Mouse (Mus musculus): Measurements from ENCODE around the gene Aak1.
"Not testable (repeated sequence)": the region's sequence is repeated elsewhere in the genome, so short reads cannot be mapped to it uniquely, and the experiment has no call there.

The Aak1 gene

DNA sequence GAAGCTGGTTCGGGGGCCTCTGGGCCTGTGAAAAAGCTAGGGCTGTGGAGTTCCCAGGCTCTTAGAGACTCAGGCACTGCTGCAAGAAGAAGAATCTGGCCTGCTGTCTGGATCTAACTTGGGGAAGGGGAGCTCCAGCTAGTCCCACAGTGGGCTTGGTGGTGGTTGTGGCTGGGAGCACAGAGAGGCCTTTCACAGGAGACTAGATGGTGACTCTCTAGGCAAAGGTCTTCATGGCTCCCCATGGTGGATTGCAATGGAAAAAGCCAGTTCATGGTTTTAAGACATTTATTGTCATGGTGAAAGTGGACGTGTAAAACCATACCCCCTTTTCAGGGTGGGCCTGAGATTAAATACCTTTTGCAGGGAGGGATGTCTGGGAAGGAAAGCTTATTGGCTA, 10.2 kb upstream of the Aak1 start:
- no peak for DNase-seq (ENCODE audit: low read depth, low spot score)

DNA sequence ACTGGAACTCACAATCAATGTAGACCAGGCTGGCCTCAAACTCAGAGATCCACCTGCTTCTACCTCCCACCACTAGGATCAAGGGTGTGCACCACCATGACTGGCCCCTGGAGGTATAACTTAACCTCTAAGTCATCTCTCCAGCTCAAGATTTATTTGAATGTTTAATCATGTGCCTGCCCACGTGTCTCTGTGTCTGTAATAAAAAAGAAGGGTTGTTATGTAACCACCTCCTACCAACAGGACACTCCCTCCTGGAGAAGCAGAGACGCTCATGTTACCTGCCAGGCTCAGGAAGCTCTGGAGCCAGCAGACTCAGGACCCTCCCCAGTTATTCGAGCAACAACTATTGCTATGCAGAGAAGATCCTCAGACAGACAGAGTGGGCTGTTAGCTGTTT, 7.4 kb upstream of the Aak1 start:
- no peak for DNase-seq (ENCODE audit: low read depth, low spot score)

DNA sequence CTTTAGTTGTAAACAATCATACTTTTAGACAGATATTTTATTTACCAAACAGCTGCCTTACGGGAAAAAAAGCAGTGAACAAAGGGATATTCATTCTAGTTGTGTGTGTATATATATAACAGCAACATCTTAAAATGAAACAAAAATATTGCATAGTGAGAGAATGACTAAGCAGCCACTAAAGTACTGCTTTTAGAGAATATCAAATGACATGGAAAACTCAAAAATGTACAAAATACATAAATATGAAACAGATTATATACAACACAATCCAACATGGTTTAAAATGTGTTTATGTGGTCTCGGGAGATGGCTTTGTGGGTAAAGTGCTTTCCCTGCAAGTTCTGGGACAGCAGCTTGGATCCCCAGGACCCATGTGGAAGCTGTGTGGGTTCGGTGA, 5.7 kb upstream of the Aak1 start:
- DNase-seq (ENCODE audit: low read depth, low spot score) = no peak

DNA sequence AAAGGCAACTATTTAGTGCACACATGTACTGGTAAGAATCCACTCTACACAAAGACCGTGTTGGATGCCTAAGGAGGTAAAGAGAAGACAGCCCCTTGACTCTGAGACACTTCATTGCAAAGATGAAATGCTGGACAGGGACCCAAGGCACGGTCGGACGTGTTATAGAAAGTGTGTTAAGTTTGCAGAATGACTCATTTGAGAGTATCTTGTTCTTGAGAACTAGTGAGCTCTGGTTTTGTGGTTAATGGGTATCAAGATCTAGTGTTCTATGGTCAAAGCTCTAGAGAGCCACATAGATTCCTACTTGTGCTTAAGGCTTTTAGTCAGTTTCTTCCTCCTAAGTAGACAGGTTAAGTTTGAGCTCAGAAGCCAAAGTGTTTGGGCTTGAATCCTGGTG, 2.9 kb upstream of the Aak1 start:
- no peak for DNase-seq (ENCODE audit: low read depth, low spot score)

DNA sequence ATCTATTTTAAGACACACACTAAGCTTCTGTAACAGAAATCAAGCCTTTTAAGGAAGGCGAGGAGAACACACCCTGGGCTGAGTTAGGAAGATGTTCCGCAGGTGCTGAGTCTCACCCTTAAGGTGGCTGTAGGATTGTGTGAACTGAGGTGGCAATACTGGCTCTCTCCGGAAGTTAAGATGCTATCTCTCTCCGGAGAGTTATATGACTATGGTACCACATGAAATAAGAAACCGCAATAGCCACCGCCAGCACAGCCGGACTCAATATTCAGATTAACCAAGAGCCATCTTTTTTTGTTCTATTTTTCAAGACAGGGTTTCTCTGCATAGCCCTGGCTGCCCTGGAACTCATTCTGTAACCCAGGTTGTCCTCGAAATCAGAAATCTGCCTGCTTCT, 1.5 kb upstream of the Aak1 start:
- DNase-seq (ENCODE audit: low read depth, low spot score) = no peak

DNA sequence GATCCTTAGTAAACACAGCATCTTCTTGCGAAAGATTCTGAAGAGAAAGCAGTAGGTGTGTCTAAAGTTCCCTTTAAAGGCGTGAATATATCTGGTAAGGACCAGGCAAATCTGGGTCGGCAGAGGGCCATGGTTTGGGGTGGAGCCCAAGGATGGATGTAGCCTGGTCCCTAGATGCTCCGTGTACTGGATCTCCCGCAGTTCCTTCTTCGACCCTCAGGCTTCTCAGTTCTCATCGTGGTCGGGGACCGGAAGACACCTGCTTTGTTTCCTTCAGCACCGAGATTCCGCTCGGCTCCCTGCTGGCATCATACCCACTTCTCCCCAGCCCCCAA, 770 bp upstream of the Aak1 start:
- no peak for DNase-seq (ENCODE audit: low read depth, low spot score)

DNA sequence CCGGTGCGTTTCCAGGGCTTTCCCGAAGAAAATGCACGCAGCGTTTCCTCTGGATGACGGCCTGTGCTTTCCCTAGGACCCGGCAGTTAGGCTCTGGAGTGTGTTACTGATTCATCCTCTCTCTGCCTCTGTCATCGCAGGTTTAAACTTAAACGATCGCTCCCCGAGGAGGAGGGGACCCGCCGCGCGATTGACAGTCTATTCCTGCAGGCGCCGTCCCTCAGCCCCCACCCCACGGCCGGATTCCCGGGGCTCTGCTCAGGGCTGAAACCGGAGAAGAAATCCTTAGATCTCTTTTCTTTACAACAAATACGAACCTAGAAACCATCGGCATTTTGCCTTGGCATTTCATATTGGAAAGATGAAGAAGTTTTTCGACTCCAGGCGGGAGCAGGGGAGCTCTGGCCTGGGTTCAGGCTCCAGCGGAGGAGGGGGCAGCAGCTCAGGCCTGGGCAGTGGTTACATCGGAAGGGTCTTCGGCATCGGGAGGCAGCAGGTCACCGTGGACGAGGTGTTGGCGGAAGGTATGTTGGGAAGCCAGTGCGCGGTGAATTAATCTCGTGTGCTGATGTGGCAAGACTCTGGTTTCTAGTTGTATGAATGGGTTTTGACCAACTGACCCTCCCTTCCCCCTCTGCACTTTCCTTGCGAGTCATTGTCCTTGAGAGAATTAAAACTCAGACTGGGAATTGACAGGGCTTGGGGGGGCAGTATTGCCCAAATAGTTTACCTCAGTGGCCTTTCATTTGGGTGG, 552 bp downstream of the Aak1 start:
- DNase-seq (ENCODE audit: low read depth, low spot score) = no peak

GRCm38 (mm10) chr6:86850588-86850987, 1.3 kb downstream of the Aak1 start:
- no peak for DNase-seq (ENCODE audit: low read depth, low spot score)

- no peak for DNase-seq (ENCODE audit: low read depth, low spot score)
These were observed 2.2 kb downstream of the Aak1 start for GRCm38 (mm10) chr6:86851561-86851960.

GRCm38 (mm10) chr6:86853928-86854327, 4.6 kb downstream of the Aak1 start:
- no peak for DNase-seq (ENCODE audit: low read depth, low spot score)

- DNase-seq (ENCODE audit: low read depth, low spot score) = no peak
These were observed 5.6 kb downstream of the Aak1 start for GRCm38 (mm10) chr6:86854941-86855340.

DNA sequence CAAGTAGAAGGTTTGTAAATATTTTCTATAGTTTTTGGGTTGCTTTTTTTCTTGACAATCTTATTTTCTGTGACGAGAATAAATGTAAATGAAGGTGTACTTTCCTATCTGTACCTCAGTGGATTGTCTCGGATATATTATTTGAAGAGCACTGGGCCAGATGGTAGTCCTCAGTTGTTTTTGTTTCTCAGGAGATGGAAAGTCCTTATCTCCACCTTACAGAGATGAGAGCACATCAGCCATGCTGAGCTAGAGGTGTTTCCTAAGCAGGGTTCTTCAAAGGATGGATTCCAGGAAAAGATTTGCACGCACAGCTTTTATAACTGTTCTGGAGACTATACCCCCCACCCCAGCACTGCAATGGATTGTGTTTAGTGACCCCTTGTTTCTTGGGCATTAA, 9.3 kb downstream of the Aak1 start:
- no peak for DNase-seq (ENCODE audit: low read depth, low spot score)

GRCm38 (mm10) chr6:86860732-86861463, 11.6 kb downstream of the Aak1 start:
- DNase-seq (ENCODE audit: low read depth, low spot score) = no peak

GRCm38 (mm10) chr6:86864358-86864757, 15.0 kb downstream of the Aak1 start:
- no peak for DNase-seq (ENCODE audit: low read depth, low spot score)

GRCm38 (mm10) chr6:86870335-86870734, 21.0 kb downstream of the Aak1 start:
- DNase-seq (ENCODE audit: low read depth, low spot score) = no peak

GRCm38 (mm10) chr6:86871783-86872182, 22.5 kb downstream of the Aak1 start:
- no peak for DNase-seq (ENCODE audit: low read depth, low spot score)

GRCm38 (mm10) chr6:86874711-86875375, 25.5 kb downstream of the Aak1 start:
- DNase-seq (ENCODE audit: low read depth, low spot score) = no peak

DNA sequence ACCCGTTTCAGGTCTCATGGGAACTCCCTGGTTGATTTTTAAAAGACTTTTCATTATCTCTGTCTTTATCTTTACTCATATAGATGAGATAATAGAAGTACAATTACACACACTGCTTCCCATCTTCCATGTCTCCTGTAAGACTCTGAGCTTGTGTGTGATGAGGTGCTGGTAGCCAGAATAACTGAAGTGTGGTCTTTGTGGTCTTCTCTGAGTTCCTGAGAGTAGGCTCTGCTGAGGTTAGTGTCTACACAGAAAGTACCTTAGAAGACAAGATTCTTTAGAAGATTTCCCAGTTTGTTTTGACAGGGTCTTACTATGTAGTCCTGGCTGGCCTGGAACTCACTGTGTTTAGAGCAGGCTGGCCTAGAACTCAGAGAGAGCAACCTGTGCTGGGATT, 27.1 kb downstream of the Aak1 start:
- no peak for DNase-seq (ENCODE audit: low read depth, low spot score)

DNA sequence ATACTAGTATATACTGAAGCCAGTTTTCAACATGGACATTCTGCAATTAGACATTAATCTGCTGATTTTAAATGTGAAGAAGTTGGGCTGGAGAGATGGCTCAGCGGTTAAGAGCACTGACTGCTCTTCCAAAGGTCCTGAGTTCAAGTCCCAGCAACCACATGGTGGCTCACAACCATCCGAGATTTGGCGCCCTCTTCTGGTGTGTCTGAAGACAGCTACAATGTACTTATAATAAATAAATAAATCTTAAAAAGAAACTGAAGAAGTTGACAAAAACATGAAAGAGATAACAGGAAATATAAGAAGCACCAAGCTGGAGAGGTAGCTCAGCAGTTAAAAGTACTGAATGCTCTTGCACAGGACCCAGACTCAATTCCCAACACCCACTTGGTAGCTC, 29.3 kb downstream of the Aak1 start:
- DNase-seq (ENCODE audit: low read depth, low spot score) = not testable (repeated sequence)

DNA sequence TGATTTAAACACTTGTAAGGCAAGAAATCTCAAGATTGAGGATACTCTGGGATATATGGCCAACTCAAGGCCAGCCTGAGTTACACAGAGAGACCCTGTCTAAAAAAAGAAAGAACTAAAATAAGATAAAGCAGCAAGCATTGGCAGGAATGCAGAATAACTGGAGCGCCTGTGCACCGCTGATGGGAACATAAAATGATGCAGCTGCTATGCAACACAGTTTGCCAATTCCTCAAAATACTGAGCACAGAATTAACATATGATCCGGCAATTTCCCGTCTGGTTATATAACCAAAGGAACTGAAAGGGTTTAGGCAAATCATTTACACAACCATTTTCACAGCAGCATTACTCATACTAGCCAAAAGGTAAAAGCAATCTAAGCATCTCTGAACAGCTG, 30.0 kb downstream of the Aak1 start:
- no peak for DNase-seq (ENCODE audit: low read depth, low spot score)

GRCm38 (mm10) chr6:86884230-86884629, 34.9 kb downstream of the Aak1 start:
- DNase-seq (ENCODE audit: low read depth, low spot score) = no peak

GRCm38 (mm10) chr6:86884746-86885145, 35.4 kb downstream of the Aak1 start:
- no peak for DNase-seq (ENCODE audit: low read depth, low spot score)
